Mouse (Mus musculus) heart, postnatal 0 days (tissue): ENCODE results near the gene Rhbdl2.

ENCODE experiments used
- CTCF ChIP-seq: IDR thresholded peaks from 2 replicates; pipeline ENCODE4 v1.5.1; 2016; ENCODE audit warnings: antibody characterized with exemption, control low read depth, low read depth
- EP300 ChIP-seq: IDR thresholded peaks from 2 replicates; pipeline ENCODE4 v1.6.1; 2016; ENCODE audit warnings: antibody characterized with exemption, low read depth

- TF ChIP-seq CTCF, result peak; percentile 72
- no peak for TF ChIP-seq EP300
Observed at GRCm38 (mm10) chr4:123819093-123819610, 31.5 kb downstream of the Rhbdl2 start.
